Mouse (Mus musculus) hindbrain, embryonic 16.5 days (tissue): Measurements from ENCODE around the gene 6030452D12Rik. TPM values are rescaled to one million over a fixed set of nuclear protein-coding genes. Genes with fewer than 3 reads are reported as not detected.
A peak's percentile ranks its signal among the peaks of the same experiment; 100 is the strongest.

Source experiments
- ATAC-seq: fragments of 200-750 bp; cut with Nextera tagmentation; 2 replicates; pipeline ENCODE4 v1.8.0; 2017; ENCODE audit warnings: moderate TSS enrichment, moderate library complexity
- H3K27ac ChIP-seq: fragments of 300-500 bp; sonication (generic); 2 replicates; pipeline ENCODE4 v1.5.1; 2014; ENCODE audit warnings: low read depth, mild to moderate bottlenecking, control low read depth, low read length, moderate library complexity
- H3K27me3 ChIP-seq: fragments of 300-500 bp; sonication (generic); replicated peaks from 2 replicates; pipeline ENCODE4 v1.6.1; 2014; ENCODE audit warnings: low read length; ENCODE audit not compliant: control insufficient read depth, insufficient read depth
- H3K36me3 ChIP-seq: fragments of 300-500 bp; sonication (generic); 2 replicates; pipeline ENCODE4 v1.6.1; 2014; ENCODE audit warnings: mild to moderate bottlenecking, low read length, moderate library complexity, mixed read lengths; ENCODE audit not compliant: control insufficient read depth, insufficient read depth
- H3K4me1 ChIP-seq: fragments of 300-500 bp; sonication (generic); 2 replicates; pipeline ENCODE4 v1.6.1; 2014; ENCODE audit warnings: low read depth, low read length; ENCODE audit not compliant: control insufficient read depth, insufficient read depth
- H3K4me2 ChIP-seq: fragments of 300-500 bp; sonication (generic); 2 replicates; pipeline ENCODE4 v1.6.1; 2014; ENCODE audit warnings: mild to moderate bottlenecking, low read length, control low read depth, moderate library complexity
- H3K4me3 ChIP-seq: fragments of 300-500 bp; sonication (generic); 2 replicates; pipeline ENCODE4 v1.5.1; 2014; ENCODE audit warnings: mild to moderate bottlenecking, low read length, control low read depth, moderate library complexity
- H3K9ac ChIP-seq: fragments of 300-500 bp; sonication (generic); 2 replicates; pipeline ENCODE4 v1.6.1; 2014; ENCODE audit warnings: low read depth, mild to moderate bottlenecking, control low read depth, low read length, moderate library complexity
- H3K9me3 ChIP-seq: fragments of 300-500 bp; sonication (generic); 2 replicates; pipeline ENCODE4 v1.6.1; 2014; ENCODE audit warnings: mild to moderate bottlenecking, low read length, moderate library complexity; ENCODE audit not compliant: control insufficient read depth
- WGBS: fragments of 180-500 bp; shearing (Covaris S2); extraction: QIAGEN DNeasy Blood & Tissue Kit; methylation state at CpG from one replicate; pipeline ENCODE4 v1.1.7; 2014; 5-methylcytosine and 5-hydroxymethylcytosine counted together
- polyA plus RNA-seq: library from polyadenylated mRNA; unstranded; fragments of >200 nt; fragmentation: Nextera tagmentation; extraction: Ambion mirVana; gene quantifications from 2 replicates; pipeline ENCODE4 v1.2.1, GENCODE M21; 2015

Gene 6030452D12Rik
- polyA plus RNA-seq, 1 experiment from 2014 or later = not detected

- H3K27ac ChIP-seq = no peak overlapping the region
- H3K27me3 ChIP-seq = peaks cover 8% of the 10 kb centered on the region
- no peaks in the 10 kb centered on the region for H3K36me3 ChIP-seq
- peaks cover 16% of the 10 kb centered on the region for H3K4me1 ChIP-seq
- H3K9me3 ChIP-seq = no peaks in the 10 kb centered on the region
- H3K4me2 ChIP-seq = no peak overlapping the region
- WGBS = 55% methylated on average over 10 of the region's 10 CpGs
- H3K4me3 ChIP-seq = no peak overlapping the region
- H3K9ac ChIP-seq = no peak overlapping the region
- ATAC-seq = no peak
These were observed 5.1 kb downstream of the 6030452D12Rik start for GRCm38 (mm10) chr8:106505328-106505965.

GRCm38 (mm10) chr8:106506106-106506505 lies 5.8 kb downstream of the 6030452D12Rik start:
- H3K36me3 ChIP-seq = no peaks in the 10 kb centered on the region
- WGBS = 97% methylated on average over 1 of the region's 1 CpGs
- no peak overlapping the region for H3K4me2 ChIP-seq
- no peak overlapping the region for H3K4me3 ChIP-seq
- no peaks in the 10 kb centered on the region for H3K9me3 ChIP-seq
- H3K4me1 ChIP-seq = peaks cover 22% of the 10 kb centered on the region
- H3K27ac ChIP-seq = no peak overlapping the region
- peaks cover 15% of the 10 kb centered on the region for H3K27me3 ChIP-seq
- ATAC-seq = no peak
- no peak overlapping the region for H3K9ac ChIP-seq

GRCm38 (mm10) chr8:106507761-106508331 lies 7.5 kb downstream of the 6030452D12Rik start:
- H3K4me2 ChIP-seq = peak overlapping the region; percentile 80
- H3K36me3 ChIP-seq = no peaks in the 10 kb centered on the region
- ATAC-seq = peak; percentile 80
- H3K4me1 ChIP-seq = peaks cover 29% of the 10 kb centered on the region
- peaks cover 21% of the 10 kb centered on the region for H3K27me3 ChIP-seq
- peak overlapping the region; percentile 71 for H3K27ac ChIP-seq
- no peaks in the 10 kb centered on the region for H3K9me3 ChIP-seq
- H3K4me3 ChIP-seq = peak overlapping the region; percentile 33
- H3K9ac ChIP-seq = peak overlapping the region; percentile 39
- WGBS = 3% methylated on average over 30 of the region's 30 CpGs

- H3K9me3 ChIP-seq = no peaks in the 10 kb centered on the region
- no peaks in the 10 kb centered on the region for H3K36me3 ChIP-seq
- H3K27me3 ChIP-seq = peaks cover 21% of the 10 kb centered on the region
- no peak overlapping the region; the same call in 1 of the 2 replicates for H3K4me3 ChIP-seq
- ATAC-seq = no peak; the same call in 1 of the 2 replicates
- H3K4me2 ChIP-seq = peak overlapping the region; percentile 80
- peaks cover 29% of the 10 kb centered on the region for H3K4me1 ChIP-seq
- 28% methylated on average over 3 of the region's 3 CpGs for WGBS
- no peak overlapping the region for H3K27ac ChIP-seq
- H3K9ac ChIP-seq = no peak overlapping the region
These were observed 8.1 kb downstream of the 6030452D12Rik start for GRCm38 (mm10) chr8:106508456-106508855.

- peaks cover 29% of the 10 kb centered on the region for H3K4me1 ChIP-seq
- ATAC-seq = no peak
- peaks cover 21% of the 10 kb centered on the region for H3K27me3 ChIP-seq
These were observed 8.9 kb downstream of the 6030452D12Rik start for GRCm38 (mm10) chr8:106509079-106509780.

GRCm38 (mm10) chr8:106510365-106510975 lies 10.1 kb downstream of the 6030452D12Rik start, which contains the start of gene Cdh3:
Gene Cdh3, plus strand, starts transcription at chr8:106510891.
- H3K4me2 ChIP-seq = peak within 1 kb of the TSS; percentile 69
- H3K4me3 ChIP-seq = peak within 1 kb of the TSS; percentile 43
- peak; percentile 53; the same call in 1 of the 2 replicates for ATAC-seq
- H3K36me3 ChIP-seq = no peaks in the 10 kb centered on the region
- peak within 1 kb of the TSS; percentile 47 for H3K9ac ChIP-seq
- H3K27ac ChIP-seq = peak within 1 kb of the TSS; percentile 23; the same call in 1 of the 2 replicates
- under 1% methylated on average over 34 of the region's 34 CpGs for WGBS
- peaks cover 29% of the 10 kb centered on the region for H3K4me1 ChIP-seq
- H3K9me3 ChIP-seq = no peaks in the 10 kb centered on the region
- peaks cover 21% of the 10 kb centered on the region for H3K27me3 ChIP-seq

More at GRCm38 (mm10) chr8:106509079-106509780, 8.9 kb downstream of the 6030452D12Rik start:
- Histone ChIP-seq H3K4me2 (no peak overlapping the region), H3K36me3 (no peaks in the 10 kb centered on the region), H3K4me3 (no peak overlapping the region), H3K27ac (no peak overlapping the region), H3K9me3 (no peaks in the 10 kb centered on the region), H3K9ac (no peak overlapping the region)
- WGBS = 47% methylated on average over 8 of the region's 8 CpGs

GRCm38 (mm10) chr8:106511065-106511501 lies 10.8 kb downstream of the 6030452D12Rik start:
- H3K27me3 ChIP-seq = peaks cover 21% of the 10 kb centered on the region
- H3K4me2 ChIP-seq = peak overlapping the region; percentile 69
- 0 out of 2 replicates have a peak, but pooled peaks have one; percentile 12 for ATAC-seq
- WGBS = 0% methylated on average over 22 of the region's 22 CpGs
- no peaks in the 10 kb centered on the region for H3K9me3 ChIP-seq
- peaks cover 29% of the 10 kb centered on the region for H3K4me1 ChIP-seq
- peak overlapping the region; percentile 23; the same call in 1 of the 2 replicates for H3K27ac ChIP-seq
- peak overlapping the region; percentile 47 for H3K9ac ChIP-seq
- no peaks in the 10 kb centered on the region for H3K36me3 ChIP-seq
- H3K4me3 ChIP-seq = peak overlapping the region; percentile 43

- Histone ChIP-seq H3K27ac (no peak overlapping the region), H3K4me2 (peak overlapping the region; percentile 69), H3K4me3 (peak overlapping the region; percentile 43), H3K9ac (peak overlapping the region; percentile 47), H3K36me3 (no peaks in the 10 kb centered on the region), H3K4me1 (peaks cover 29% of the 10 kb centered on the region), H3K27me3 (peaks cover 18% of the 10 kb centered on the region), H3K9me3 (no peaks in the 10 kb centered on the region)
- ATAC-seq = no peak
- under 1% methylated on average over 21 of the region's 30 CpGs for WGBS
These were observed 11.3 kb downstream of the 6030452D12Rik start for GRCm38 (mm10) chr8:106511531-106512041.
